Mouse (Mus musculus): ENCODE measurements around the gene Trim68. TPM values are rescaled to one million over a fixed set of nuclear protein-coding genes. Genes with fewer than 3 reads are reported as not detected.
"Not testable (repeated sequence)": the region's sequence is repeated elsewhere in the genome, so short reads cannot be mapped to it uniquely, and the experiment has no call there.

Gene Trim68
- total RNA-seq (2021): 10 to 100 TPM in 1 of 2 experiments, 1 to 10 TPM in 1; 6.1 to 14.3 TPM
- long read RNA-seq, experiment 1, transcript Trim68-201 (7 exons, 2,388 nt): major isoform, 5 of 8 reads
- long read RNA-seq, experiment 1, partial matches to known transcripts: 0 of 8 reads
- long read RNA-seq, experiment 1, other reads (novel, unspliced or antisense): 2 of 8 reads
- long read RNA-seq, experiment 2, partial matches to known transcripts: 1 of 6 reads
- long read RNA-seq, experiment 2, other reads (novel, unspliced or antisense): 1 of 6 reads

DNA sequence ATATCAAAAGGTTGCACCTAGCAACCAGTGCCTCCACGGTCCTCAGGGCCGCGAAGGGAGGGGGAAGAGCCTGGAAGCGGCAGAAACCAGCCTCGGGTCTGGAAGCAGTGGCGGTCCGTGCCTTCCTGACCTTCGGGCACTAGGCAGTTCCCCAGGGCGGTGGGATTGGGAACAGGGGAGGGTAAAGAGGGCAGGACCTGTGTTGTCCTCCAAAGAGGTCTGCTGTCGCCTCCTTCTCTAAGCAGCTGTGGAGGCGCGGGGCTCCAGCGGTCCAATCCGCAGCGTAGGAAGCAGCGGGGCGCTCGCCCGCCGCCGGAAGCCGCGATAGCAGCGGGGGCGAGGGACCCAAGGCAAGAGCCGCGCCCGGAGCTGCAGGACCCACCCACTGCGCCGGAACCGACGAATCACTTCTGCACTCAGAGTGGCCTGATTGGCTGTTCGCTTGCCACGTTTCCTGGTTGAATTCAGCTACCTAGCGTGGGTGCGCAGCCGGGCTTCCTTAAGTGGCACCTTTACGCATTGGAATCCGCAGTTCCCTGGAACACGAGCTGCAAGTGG is at the start of gene Trim68:
TSS of gene Trim68 (minus strand) at position 384 of the 558 bp plus-strand sequence.
- peak; percentile 93 for DNase-seq

DNA sequence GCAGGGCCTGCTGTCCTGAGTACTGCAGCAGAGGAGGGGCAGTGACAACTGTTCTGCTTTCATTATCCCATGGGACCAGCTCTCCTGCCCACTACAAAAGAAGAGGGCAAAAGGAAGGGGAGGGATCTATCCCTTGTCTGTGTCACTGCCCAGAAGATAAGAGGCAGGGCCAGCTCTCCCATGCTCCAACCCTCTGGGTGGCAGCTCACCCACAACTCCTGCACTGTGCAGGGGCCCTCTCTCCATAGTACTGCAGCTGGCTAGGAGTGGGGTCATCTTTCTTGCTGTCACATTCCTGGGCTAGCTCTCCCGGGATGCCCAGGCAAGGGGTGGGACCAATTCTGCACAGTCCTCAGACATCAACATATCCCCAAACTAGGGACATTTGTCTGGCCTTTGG is 46.7 kb upstream of the Trim68 start:
- DNase-seq: no peak

DNA sequence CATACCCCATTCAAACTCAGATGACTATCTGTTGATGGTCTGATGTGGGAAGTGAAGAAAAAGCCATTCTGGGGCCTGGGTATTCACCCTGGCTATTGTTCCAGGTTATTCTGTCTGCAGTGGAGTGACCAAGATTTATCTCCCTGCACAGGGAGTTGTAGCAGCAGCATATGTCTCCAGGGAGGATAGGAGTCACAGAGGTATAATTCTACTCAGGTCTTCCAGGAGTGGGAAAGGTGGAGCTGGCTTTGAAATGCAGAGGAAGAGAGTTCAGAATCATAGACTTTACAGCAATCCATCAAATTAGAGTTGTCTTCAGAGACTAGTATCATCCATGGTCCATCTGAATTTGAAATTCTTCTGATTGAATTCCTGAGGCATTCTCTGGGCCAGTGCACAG is 40.3 kb upstream of the Trim68 start, which contains the start of gene Olfr559:
TSS of gene Olfr559 (minus strand) at position 101 of the 400 bp plus-strand sequence.
- DNase-seq: no peak

DNA sequence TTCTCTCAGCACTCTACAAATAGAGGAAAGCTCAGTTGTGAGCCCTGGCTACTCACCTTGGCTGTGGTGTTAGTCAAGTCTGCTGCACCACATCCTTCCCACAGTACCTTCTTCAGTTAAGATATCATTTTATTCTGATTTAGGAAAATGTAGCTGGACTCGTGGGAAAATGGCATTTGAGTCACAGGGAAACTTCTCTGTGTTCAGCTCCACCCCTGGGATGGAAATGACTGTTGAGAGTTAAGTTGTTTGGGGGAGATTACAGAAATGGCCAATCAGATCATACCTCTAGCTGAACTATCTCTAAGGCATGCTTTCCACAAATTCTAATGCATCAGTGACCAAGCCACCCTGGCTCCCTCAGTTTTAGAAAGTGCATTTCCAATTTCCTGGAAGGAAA is 31.8 kb upstream of the Trim68 start, which contains the start of gene Olfr33:
TSS of gene Olfr33 (minus strand) at position 101 of the 400 bp plus-strand sequence.
- DNase-seq: no peak

DNA sequence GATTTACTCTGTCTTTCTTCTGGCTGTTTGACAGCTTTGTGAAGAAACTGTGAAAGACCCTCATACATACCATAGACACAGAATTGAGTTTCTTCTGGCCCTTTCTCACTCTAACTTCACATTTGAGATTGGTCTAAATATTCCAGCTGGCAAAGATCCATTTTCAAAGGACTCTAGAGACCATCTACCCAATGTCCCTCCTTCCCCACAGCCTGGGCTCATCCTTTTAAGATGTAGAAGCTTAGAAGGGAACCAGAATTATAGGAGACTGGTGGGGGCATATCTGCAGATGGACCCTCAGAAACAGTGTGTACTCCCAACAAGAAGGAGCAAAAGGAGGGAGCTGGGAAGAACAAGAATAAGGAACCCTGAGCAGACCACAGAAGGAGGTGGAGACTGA is 14.8 kb upstream of the Trim68 start, which contains the start of gene Olfr558:
TSS of gene Olfr558 (plus strand) at position 301 of the 400 bp plus-strand sequence.
- no peak for DNase-seq

DNA sequence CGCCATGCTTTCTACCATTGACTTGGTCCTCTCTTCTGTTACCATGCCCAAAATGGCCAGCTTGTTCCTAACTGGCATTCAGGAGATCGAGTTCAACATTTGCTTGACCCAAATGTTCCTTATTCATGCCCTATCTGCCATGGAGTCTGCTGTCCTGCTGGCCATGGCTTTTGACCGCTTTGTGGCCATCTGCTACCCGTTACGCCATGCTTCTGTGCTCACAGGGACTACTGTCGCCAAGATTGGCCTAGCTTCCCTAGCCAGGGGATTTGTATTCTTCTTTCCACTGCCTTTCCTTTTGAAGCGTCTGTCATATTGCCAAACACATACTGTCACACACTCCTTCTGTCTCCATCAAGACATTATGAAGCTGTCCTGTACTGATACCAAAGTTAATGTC is 11.3 kb upstream of the Trim68 start:
- no peak for DNase-seq

GRCm38 (mm10) chr7:102695358-102696125 is 8.4 kb upstream of the Trim68 start, which contains the start of gene Olfr557:
Gene Olfr557, plus strand, starts transcription at chr7:102695910.
- DNase-seq: peak; percentile 62

- no peak for DNase-seq
Observed at GRCm38 (mm10) chr7:102681916-102682315, 5.2 kb downstream of the Trim68 start.

GRCm38 (mm10) chr7:102676225-102676624 is 10.9 kb downstream of the Trim68 start:
- no peak for DNase-seq

DNA sequence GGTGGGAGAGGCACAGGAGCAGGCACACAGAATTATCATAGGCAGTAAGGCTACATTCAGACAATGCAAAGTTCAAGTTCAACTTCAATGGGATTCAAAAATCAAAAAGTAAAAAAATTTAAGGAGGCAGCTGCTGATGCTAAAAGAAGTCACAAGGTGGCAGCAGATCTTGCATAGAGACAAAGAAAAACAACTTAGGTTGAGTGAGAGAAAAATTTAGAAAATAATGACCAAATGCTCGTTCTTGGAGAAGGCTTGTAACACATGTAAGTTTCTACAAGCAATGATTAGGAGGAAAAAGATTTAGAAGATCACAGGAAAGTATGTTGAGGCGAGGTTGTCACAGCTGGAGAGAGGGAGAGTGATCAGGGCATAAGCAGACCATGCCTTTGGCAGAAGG is 21.7 kb downstream of the Trim68 start:
- DNase-seq: no peak

- DNase-seq: no peak
Observed at GRCm38 (mm10) chr7:102664599-102664998, 22.5 kb downstream of the Trim68 start, which contains the start of gene Olfr556. Gene Olfr556, plus strand, starts transcription at chr7:102664899.

- no peak for DNase-seq
Observed at GRCm38 (mm10) chr7:102658523-102658922, 28.6 kb downstream of the Trim68 start, which contains the start of gene Olfr555. Gene Olfr555, plus strand, starts transcription at chr7:102658823.

DNA sequence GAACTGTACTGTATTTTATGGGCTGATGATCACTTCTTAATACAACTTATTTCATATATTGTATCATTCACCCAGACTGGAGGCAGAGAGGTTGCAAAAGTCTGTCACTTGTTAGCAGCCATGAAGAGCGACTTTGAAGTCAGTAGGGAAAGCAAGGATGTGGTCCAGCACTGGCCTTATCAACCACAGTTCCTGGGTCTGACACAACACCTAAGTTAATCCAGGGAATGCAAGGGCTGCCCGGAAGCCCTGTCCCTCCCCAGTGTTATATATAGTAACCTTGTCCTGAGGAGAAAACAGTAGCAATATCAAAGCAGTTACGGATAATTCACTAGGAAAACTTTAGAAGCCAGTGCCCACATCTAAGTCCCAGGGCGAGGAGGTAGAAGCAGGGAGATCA is 42.2 kb downstream of the Trim68 start:
- DNase-seq: not testable (repeated sequence)

DNA sequence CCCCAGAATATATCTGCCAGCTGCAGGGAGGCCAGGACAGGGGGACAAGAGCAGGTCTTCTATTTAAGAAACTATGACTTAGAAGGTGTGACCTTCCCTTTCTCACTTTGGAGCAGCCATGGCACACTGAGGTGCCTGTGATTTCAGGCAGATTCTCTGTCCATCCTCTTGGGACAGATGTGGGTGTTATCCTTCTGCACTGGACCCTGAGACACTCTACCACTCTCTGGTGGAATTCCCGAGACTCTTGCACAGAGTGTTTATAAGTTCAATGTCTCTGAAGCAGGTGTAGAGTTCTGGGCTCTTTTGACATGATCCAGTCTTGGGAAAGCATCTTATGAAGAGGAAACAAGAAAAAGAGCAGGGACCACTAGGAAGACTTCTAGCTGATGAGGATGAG is 49.0 kb downstream of the Trim68 start, which contains the start of gene Olfr554:
TSS of gene Olfr554 (plus strand) at position 301 of the 400 bp plus-strand sequence.
- no peak for DNase-seq

DNA sequence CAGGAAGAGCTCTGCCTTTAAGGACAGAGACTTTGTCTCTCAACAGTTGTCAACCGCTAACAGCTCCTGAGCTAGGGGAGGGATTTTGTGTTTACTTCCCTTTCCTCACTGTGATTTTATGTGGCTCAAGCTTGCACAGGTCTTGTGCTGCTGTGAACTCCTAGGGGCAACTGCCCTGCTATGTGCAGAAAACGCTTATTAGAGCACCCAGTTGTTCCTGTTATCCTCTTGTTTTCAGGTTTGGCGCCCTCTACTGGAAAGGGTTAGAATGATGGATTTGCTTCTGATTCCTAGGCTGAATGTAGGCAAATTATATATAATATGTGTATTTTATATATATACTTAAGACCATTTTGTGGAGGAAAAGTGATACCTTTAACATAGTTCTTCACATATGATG is 50.5 kb downstream of the Trim68 start:
- peak; percentile 64 for DNase-seq

Other genes with a start within 250 kb of the Trim68 start
- gene Rrm1, start 245.6 kb downstream of the Trim68 start, total RNA-seq (2021): 10 to 100 TPM; 33.7 to 50.4 TPM
- gene Olfr543, start 205.6 kb downstream of the Trim68 start, total RNA-seq (2021): not detected
- not detected for gene Olfr544, start 199.0 kb downstream of the Trim68 start, total RNA-seq (2021)
- not detected for gene Olfr545, start 187.8 kb downstream of the Trim68 start, total RNA-seq (2021)
- gene Olfr547, start 152.6 kb downstream of the Trim68 start, total RNA-seq (2021): not detected
- not detected for gene Olfr548-ps1, start 146.4 kb downstream of the Trim68 start, total RNA-seq (2021)
- not detected for gene Olfr549, start 137.5 kb downstream of the Trim68 start, total RNA-seq (2021)
- 10 to 100 TPM; 10.1 to 15.8 TPM for gene Trim21, start 121.8 kb downstream of the Trim68 start, total RNA-seq (2021)
- gene Olfr550, start 115.9 kb downstream of the Trim68 start, total RNA-seq (2021): not detected
- not detected for gene Olfr551, start 95.4 kb downstream of the Trim68 start, total RNA-seq (2021)
- under 1 TPM in 1 of 2 experiments, not detected in 1; 0.12 TPM for gene Olfr552, start 89.6 kb downstream of the Trim68 start, total RNA-seq (2021)
- not detected for gene Olfr553, start 69.1 kb downstream of the Trim68 start, total RNA-seq (2021)
- not detected for gene Olfr554, start 48.9 kb downstream of the Trim68 start, total RNA-seq (2021)
- not detected for gene Olfr555, start 28.5 kb downstream of the Trim68 start, total RNA-seq (2021)
- gene Olfr556, start 22.4 kb downstream of the Trim68 start, total RNA-seq (2021): not detected
- gene Olfr557, start 8.6 kb upstream of the Trim68 start, total RNA-seq (2021): not detected
- gene Olfr558, start 14.9 kb upstream of the Trim68 start, total RNA-seq (2021): 1 to 10 TPM; 1.4 to 2.6 TPM
- gene Olfr33, start 31.7 kb upstream of the Trim68 start, total RNA-seq (2021): not detected
- not detected for gene Olfr559, start 40.2 kb upstream of the Trim68 start, total RNA-seq (2021)
- gene Olfr560, start 72.0 kb upstream of the Trim68 start, total RNA-seq (2021): not detected
- 1 to 10 TPM; 1.5 to 2.6 TPM for gene Olfr78, start 72.1 kb upstream of the Trim68 start, total RNA-seq (2021)
- gene Olfr561, start 83.9 kb upstream of the Trim68 start, total RNA-seq (2021): not detected
- gene Olfr564, start 116.2 kb upstream of the Trim68 start, total RNA-seq (2021): not detected
- gene Olfr566, start 171.4 kb upstream of the Trim68 start, total RNA-seq (2021): not detected
- gene Olfr568, start 189.8 kb upstream of the Trim68 start, total RNA-seq (2021): not detected
- gene Olfr569, start 203.6 kb upstream of the Trim68 start, total RNA-seq (2021): not detected
- not detected for gene Olfr570, start 207.2 kb upstream of the Trim68 start, total RNA-seq (2021)
- gene Olfr571, start 230.2 kb upstream of the Trim68 start, total RNA-seq (2021): not detected
- gene Olfr572, start 237.1 kb upstream of the Trim68 start, total RNA-seq (2021): not detected